Mouse (Mus musculus) MEL (cell line): ENCODE measurements around the gene Slc23a2.

Experiments used
- CTCF ChIP-seq, 3 experiments: IDR thresholded peaks in 2 of 3; conservative IDR thresholded peaks in 1 of 3; 2 replicates each; pipeline ENCODE4 v1.5.1; 2011 to 2012; ENCODE audit warnings: low read length in 3 of 3, low read depth in 2 of 3, mild to moderate bottlenecking in 2 of 3, improper control_type of control experiment in 1 of 3, inconsistent platforms in 1 of 3, mixed read lengths in 1 of 3, moderate library complexity in 1 of 3; ENCODE audit not compliant: control insufficient read depth in 1 of 3, insufficient read depth in 1 of 3, poor library complexity in 1 of 3, severe bottlenecking in 1 of 3
- POLR2A ChIP-seq, 2 experiments: IDR thresholded peaks; 2 replicates each; pipeline ENCODE4 v1.6.1; 2011 to 2012; ENCODE audit warnings: low read length in 2 of 2, mild to moderate bottlenecking in 2 of 2, control low read depth in 1 of 2, improper control_type of control experiment in 1 of 2, low read depth in 1 of 2, moderate library complexity in 1 of 2; ENCODE audit not compliant: control insufficient read depth in 1 of 2, insufficient read depth in 1 of 2, poor library complexity in 1 of 2
- RCOR1 ChIP-seq: IDR thresholded peaks from 2 replicates; pipeline ENCODE4 v1.6.1; 2012; ENCODE audit warnings: low read depth, mild to moderate bottlenecking, inconsistent platforms, low read length, improper control_type of control experiment

GRCm38 (mm10) chr2:132134758-132135157 is 10.2 kb downstream of the Slc23a2 start:
- no peak for TF ChIP-seq RCOR1
- TF ChIP-seq POLR2A (IDR thresholded peaks at IDR 0.05; ENCODE audit: control insufficient read depth in 1 of 2, insufficient read depth in 1 of 2, low read depth in 1 of 2, low read length in 2 of 2, poor library complexity in 1 of 2): no peak
- no peak for TF ChIP-seq CTCF (IDR thresholded peaks at IDR 0.05 in 2 of 3, conservative IDR thresholded peaks at IDR 0.05 in 1 of 3; ENCODE audit: control insufficient read depth in 1 of 3, insufficient read depth in 1 of 3, low read depth in 2 of 3, low read length in 3 of 3, poor library complexity in 1 of 3, severe bottlenecking in 1 of 3)
